Mouse (Mus musculus): ENCODE results near the gene Tigar. TPM values are rescaled to one million over a fixed set of nuclear protein-coding genes. Genes with fewer than 3 reads are reported as not detected.

The Tigar gene
- 2.4 and 3.0 TPM in 2 replicates for polyA plus RNA-seq (2012; rRNA removed)

- Histone ChIP-seq H3K27ac (ENCODE audit: insufficient read depth, low read depth, low read length) (no peak within 1 kb of the TSS), H3K36me3 (ENCODE audit: control insufficient read depth, insufficient read depth, low read length) (no peaks in the 10 kb centered on the region), H3K4me3 (ENCODE audit: insufficient read depth, low read depth, low read length) (peak within 1 kb of the TSS; percentile 98), H3K27me3 (replicated peaks; ENCODE audit: control insufficient read depth, insufficient read depth, low read length) (no peaks in the 10 kb centered on the region), H3K4me1 (ENCODE audit: control insufficient read depth, insufficient read depth, low read length) (peaks cover 8% of the 10 kb centered on the region; the same call in 1 of the 2 replicates)
- peak; percentile 97 for DNase-seq
- WGBS = under 1% methylated on average over 37 of the region's 37 CpGs
- TF ChIP-seq CTCF (conservative IDR thresholded peaks at IDR 0.05; ENCODE audit: insufficient read depth, insufficient read length, low read depth, low read length) (no peak), POLR2A (IDR thresholded peaks at IDR 0.05; ENCODE audit: low read depth, low read length) (peak; percentile 87)
Observed at GRCm38 (mm10) chr6:127109402-127109930, at the start of gene Tigar. Gene Tigar (minus strand): TSS chr6:127109557.

- TF ChIP-seq CTCF (conservative IDR thresholded peaks at IDR 0.05; ENCODE audit: insufficient read depth, insufficient read length, low read depth, low read length) (no peak), POLR2A (IDR thresholded peaks at IDR 0.05; ENCODE audit: low read depth, low read length) (no peak)
- Histone ChIP-seq H3K36me3 (ENCODE audit: control insufficient read depth, insufficient read depth, low read length) (no peaks in the 10 kb centered on the region), H3K4me1 (ENCODE audit: control insufficient read depth, insufficient read depth, low read length) (peaks cover 5% of the 10 kb centered on the region; the same call in 1 of the 2 replicates)
Observed at GRCm38 (mm10) chr6:127157321-127157720, 48.0 kb upstream of the Tigar start.

GRCm38 (mm10) chr6:127155468-127155867 is 46.1 kb upstream of the Tigar start:
- Histone ChIP-seq H3K4me1 (ENCODE audit: control insufficient read depth, insufficient read depth, low read length) (peaks cover 5% of the 10 kb centered on the region; the same call in 1 of the 2 replicates), H3K27me3 (replicated peaks; ENCODE audit: control insufficient read depth, insufficient read depth, low read length) (no peaks in the 10 kb centered on the region; the same call in 1 of the 2 replicates), H3K4me3 (ENCODE audit: insufficient read depth, low read depth, low read length) (peak overlapping the region; percentile 11; the same call in 1 of the 2 replicates), H3K27ac (ENCODE audit: insufficient read depth, low read depth, low read length) (no peak overlapping the region), H3K36me3 (ENCODE audit: control insufficient read depth, insufficient read depth, low read length) (no peaks in the 10 kb centered on the region)
- TF ChIP-seq CTCF (conservative IDR thresholded peaks at IDR 0.05; ENCODE audit: insufficient read depth, insufficient read length, low read depth, low read length) = no peak
- TF ChIP-seq POLR2A (IDR thresholded peaks at IDR 0.05; ENCODE audit: low read depth, low read length) = no peak
- peak; percentile 33 for DNase-seq
- 4% methylated on average over 15 of the region's 15 CpGs for WGBS

More at GRCm38 (mm10) chr6:127157321-127157720, 48.0 kb upstream of the Tigar start:
- no peak for DNase-seq
- Histone ChIP-seq H3K27ac (ENCODE audit: insufficient read depth, low read depth, low read length) (no peak overlapping the region), H3K4me3 (ENCODE audit: insufficient read depth, low read depth, low read length) (no peak overlapping the region), H3K27me3 (replicated peaks; ENCODE audit: control insufficient read depth, insufficient read depth, low read length) (no peaks in the 10 kb centered on the region; the same call in 1 of the 2 replicates)
- 83% methylated on average over 1 of the region's 1 CpGs for whole genome bisulfite sequencing

DNA sequence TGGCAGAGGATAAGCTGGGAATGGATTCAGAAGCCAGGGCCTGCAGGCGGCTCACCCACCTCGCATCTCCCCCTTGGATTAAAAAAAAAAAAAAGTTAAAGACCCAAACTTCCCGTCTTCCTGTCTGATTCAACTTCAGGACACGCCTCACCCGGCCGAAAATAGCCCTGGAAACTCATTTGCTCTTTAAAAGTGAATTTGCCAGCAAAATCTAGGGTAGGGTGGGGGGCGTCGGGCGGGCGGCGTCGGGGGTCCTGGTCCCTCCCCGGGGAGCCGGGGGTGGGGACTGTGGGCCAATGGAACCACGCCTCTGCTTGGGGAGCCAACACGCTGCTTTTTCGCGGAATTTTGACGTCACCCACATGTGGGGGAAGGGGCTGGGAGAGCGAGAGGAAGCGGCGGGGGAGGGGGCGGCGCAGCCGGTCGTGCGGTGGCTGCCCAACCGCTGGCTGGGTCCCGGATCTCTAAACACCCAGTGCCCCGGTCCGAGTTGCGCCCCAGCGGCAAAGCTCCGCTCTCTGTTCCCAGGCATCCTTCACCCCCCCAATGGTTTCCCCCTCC is 45.4 kb upstream of the Tigar start:
- H3K4me1 ChIP-seq (ENCODE audit: control insufficient read depth, insufficient read depth, low read length) = peaks cover 5% of the 10 kb centered on the region; the same call in 1 of the 2 replicates
- TF ChIP-seq CTCF (conservative IDR thresholded peaks at IDR 0.05; ENCODE audit: insufficient read depth, insufficient read length, low read depth, low read length) (no peak), POLR2A (IDR thresholded peaks at IDR 0.05; ENCODE audit: low read depth, low read length) (no peak)

DNA sequence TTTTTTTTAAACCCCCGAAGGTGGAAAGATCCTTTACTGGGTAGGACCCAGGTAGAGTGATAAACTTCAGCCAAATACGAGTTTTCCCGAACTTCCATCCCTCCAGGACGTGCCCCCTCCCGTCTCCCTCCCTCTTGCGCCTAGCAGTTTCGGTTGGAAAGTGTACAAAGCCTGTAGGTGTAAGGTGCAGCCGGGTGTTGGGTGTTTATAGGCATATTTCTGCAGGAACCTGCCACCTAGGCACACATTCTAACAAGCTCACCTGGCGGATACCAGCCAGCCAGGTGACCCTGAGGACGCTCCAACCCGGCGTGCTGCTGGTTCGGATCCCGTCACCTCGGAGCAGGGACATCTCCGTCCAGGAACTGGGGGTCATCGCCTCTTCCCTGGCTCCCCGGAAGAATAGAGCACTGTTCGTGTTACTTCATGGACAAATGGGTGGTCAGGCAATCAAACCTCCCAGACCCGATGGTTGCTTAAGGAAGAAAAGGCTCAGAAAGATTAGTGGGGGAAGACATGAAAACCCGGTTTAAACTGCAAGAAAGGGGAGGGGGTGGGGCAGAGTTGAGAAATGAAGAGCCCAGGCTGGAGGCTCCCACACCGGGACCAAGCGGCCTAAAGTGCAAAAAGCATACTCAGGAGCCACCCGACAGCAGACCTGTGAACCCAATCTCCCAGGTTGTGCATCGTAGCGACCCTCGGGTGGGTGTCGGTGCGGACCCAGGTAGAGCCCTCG is 44.8 kb upstream of the Tigar start:
- 2% methylated on average over 30 of the region's 30 CpGs for WGBS
- peak; percentile 15 for DNase-seq

More for the DNA sequence above, 45.4 kb upstream of the Tigar start:
- no peaks in the 10 kb centered on the region; the same call in 1 of the 2 replicates for H3K27me3 ChIP-seq (replicated peaks; ENCODE audit: control insufficient read depth, insufficient read depth, low read length)
- no peak overlapping the region for H3K27ac ChIP-seq (ENCODE audit: insufficient read depth, low read depth, low read length)
- peak overlapping the region; percentile 36 for H3K4me3 ChIP-seq (ENCODE audit: insufficient read depth, low read depth, low read length)
- WGBS = 1% methylated on average over 32 of the region's 34 CpGs
- H3K36me3 ChIP-seq (ENCODE audit: control insufficient read depth, insufficient read depth, low read length) = no peaks in the 10 kb centered on the region
- peak; percentile 75 for DNase-seq

GRCm38 (mm10) chr6:127153296-127153800 is 44.0 kb upstream of the Tigar start:
- Histone ChIP-seq H3K4me1 (ENCODE audit: control insufficient read depth, insufficient read depth, low read length) (peaks cover 5% of the 10 kb centered on the region; the same call in 1 of the 2 replicates), H3K36me3 (ENCODE audit: control insufficient read depth, insufficient read depth, low read length) (no peaks in the 10 kb centered on the region), H3K27ac (ENCODE audit: insufficient read depth, low read depth, low read length) (no peak overlapping the region), H3K27me3 (replicated peaks; ENCODE audit: control insufficient read depth, insufficient read depth, low read length) (peaks cover 1% of the 10 kb centered on the region), H3K4me3 (ENCODE audit: insufficient read depth, low read depth, low read length) (peak overlapping the region; percentile 12)
- WGBS = 1% methylated on average over 28 of the region's 28 CpGs
- TF ChIP-seq CTCF (conservative IDR thresholded peaks at IDR 0.05; ENCODE audit: insufficient read depth, insufficient read length, low read depth, low read length) (no peak), POLR2A (IDR thresholded peaks at IDR 0.05; ENCODE audit: low read depth, low read length) (no peak)
- DNase-seq = peak; percentile 19

More for the DNA sequence above, 44.8 kb upstream of the Tigar start:
- TF ChIP-seq CTCF (conservative IDR thresholded peaks at IDR 0.05; ENCODE audit: insufficient read depth, insufficient read length, low read depth, low read length) (no peak), POLR2A (IDR thresholded peaks at IDR 0.05; ENCODE audit: low read depth, low read length) (no peak)
- Histone ChIP-seq H3K27me3 (replicated peaks; ENCODE audit: control insufficient read depth, insufficient read depth, low read length) (peaks cover 1% of the 10 kb centered on the region), H3K36me3 (ENCODE audit: control insufficient read depth, insufficient read depth, low read length) (no peaks in the 10 kb centered on the region), H3K27ac (ENCODE audit: insufficient read depth, low read depth, low read length) (no peak overlapping the region), H3K4me3 (ENCODE audit: insufficient read depth, low read depth, low read length) (peak overlapping the region; percentile 36), H3K4me1 (ENCODE audit: control insufficient read depth, insufficient read depth, low read length) (peaks cover 5% of the 10 kb centered on the region; the same call in 1 of the 2 replicates)
